Mouse (Mus musculus) heart, postnatal 0 days (tissue): ENCODE results near the gene Anapc7. TPM values are rescaled to one million over a fixed set of nuclear protein-coding genes. Genes with fewer than 3 reads are reported as not detected.

ENCODE experiments used
- ATAC-seq: fragments of 200-750 bp; cut with Nextera tagmentation; 2 replicates; pipeline ENCODE4 v1.8.0; 2017; ENCODE audit warnings: low read depth, moderate number of reproducible peaks, moderate library complexity; ENCODE audit not compliant: insufficient read depth
- DNase-seq: peaks from one replicate; pipeline ENCODE4 v3.0.0-alpha.2; 2016; ENCODE audit warnings: low spot score
- H3K27ac ChIP-seq: fragments of 300-500 bp; sonication (generic); 2 replicates; pipeline ENCODE4 v1.5.1; 2014; ENCODE audit warnings: low read depth, mild to moderate bottlenecking
- H3K27me3 ChIP-seq: fragments of 300-500 bp; sonication (generic); 2 replicates; pipeline ENCODE4 v1.6.1; 2014; ENCODE audit warnings: low read length, mixed read lengths; ENCODE audit not compliant: control insufficient read depth, insufficient read depth
- H3K36me3 ChIP-seq: fragments of 300-500 bp; sonication (generic); replicated peaks from 2 replicates; pipeline ENCODE4 v1.6.1; 2014; ENCODE audit warnings: low read length, mixed read lengths; ENCODE audit not compliant: control insufficient read depth, insufficient read depth
- H3K4me1 ChIP-seq: fragments of 300-500 bp; sonication (generic); 2 replicates; pipeline ENCODE4 v1.6.1; 2014; ENCODE audit warnings: antibody characterized with exemption; ENCODE audit not compliant: control insufficient read depth, insufficient read depth
- H3K4me2 ChIP-seq: fragments of 300-500 bp; sonication (generic); 2 replicates; pipeline ENCODE4 v1.6.1; 2014; ENCODE audit warnings: low read depth, mild to moderate bottlenecking, low read length, moderate library complexity
- H3K4me3 ChIP-seq: fragments of 300-500 bp; sonication (generic); 2 replicates; pipeline ENCODE4 v1.5.1; 2014; ENCODE audit warnings: low read depth, low read length
- H3K9ac ChIP-seq: fragments of 300-500 bp; sonication (generic); replicated peaks from 2 replicates; pipeline ENCODE4 v1.6.1; 2014; ENCODE audit warnings: low read depth, low read length, mixed read lengths
- H3K9me3 ChIP-seq: fragments of 300-500 bp; sonication (generic); replicated peaks from 2 replicates; pipeline ENCODE4 v1.6.1; 2016; ENCODE audit warnings: low read length; ENCODE audit not compliant: control insufficient read depth
- CTCF ChIP-seq: IDR thresholded peaks from 2 replicates; pipeline ENCODE4 v1.5.1; 2016; ENCODE audit warnings: antibody characterized with exemption, control low read depth, low read depth
- EP300 ChIP-seq: IDR thresholded peaks from 2 replicates; pipeline ENCODE4 v1.6.1; 2016; ENCODE audit warnings: antibody characterized with exemption, low read depth
- WGBS: fragments of 180-500 bp; shearing (Covaris S2); extraction: QIAGEN DNeasy Blood & Tissue Kit; methylation state at CpG from one replicate; pipeline ENCODE4 v1.1.7; 2014; 5-methylcytosine and 5-hydroxymethylcytosine counted together
- polyA plus RNA-seq: library from polyadenylated mRNA; unstranded; fragments of >200 nt; fragmentation: Nextera tagmentation; extraction: Ambion mirVana; gene quantifications from 2 replicates; pipeline ENCODE4 v1.2.1, GENCODE M21; 2015
- total RNA-seq: library from RNA; depleted of rRNA; stranded (reverse); fragments of >200 nt; gene quantifications from 2 replicates; pipeline ENCODE4 v1.2.3, GENCODE M21; 2014; ENCODE audit warnings: low replicate concordance

Gene Anapc7
- total and polyA plus RNA-seq, 2 experiments from 2014 or later, result 30.1 to 36.9 TPM

GRCm38 (mm10) chr5:122392227-122393004 is 29.1 kb upstream of the Anapc7 start:
- no peaks in the 10 kb centered on the region for H3K27me3 ChIP-seq
- no peak for DNase-seq
- peak overlapping the region; percentile 90 for H3K4me3 ChIP-seq
- peak overlapping the region; percentile 86 for H3K27ac ChIP-seq
- no peak for TF ChIP-seq EP300
- TF ChIP-seq CTCF, result no peak
- no peaks in the 10 kb centered on the region for H3K9me3 ChIP-seq
- peak; percentile 32; the same call in 1 of the 2 replicates for ATAC-seq
- peak overlapping the region; percentile 89 for H3K9ac ChIP-seq
- H3K4me1 ChIP-seq, result peaks cover 7% of the 10 kb centered on the region; the same call in 1 of the 2 replicates
- peaks cover 8% of the 10 kb centered on the region; the same call in 1 of the 2 replicates for H3K36me3 ChIP-seq
- WGBS, result 6% methylated on average over 19 of the region's 19 CpGs
- peak overlapping the region; percentile 66 for H3K4me2 ChIP-seq

DNA sequence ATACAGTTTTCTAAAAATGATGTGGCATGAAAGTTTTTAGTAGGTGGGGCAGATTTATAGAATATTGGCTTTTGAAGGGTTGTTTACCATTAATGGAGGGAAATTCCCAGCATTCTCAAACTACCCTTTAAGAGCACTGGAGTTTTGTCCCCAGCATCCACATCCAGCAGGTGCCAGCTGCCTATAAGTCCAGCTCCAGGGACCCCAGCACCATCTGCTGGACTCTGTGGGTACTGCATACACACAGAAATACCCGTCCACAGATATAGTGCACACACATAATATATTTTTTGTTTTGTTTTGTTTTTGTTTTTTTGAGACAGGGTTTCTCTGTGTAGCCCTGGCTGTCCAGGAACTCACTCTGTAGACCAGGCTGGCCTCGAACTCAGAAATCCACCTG is 27.6 kb upstream of the Anapc7 start:
- no peaks in the 10 kb centered on the region for H3K9me3 ChIP-seq
- H3K36me3 ChIP-seq, result peaks cover 8% of the 10 kb centered on the region; the same call in 1 of the 2 replicates
- DNase-seq, result peak; percentile 55
- no peaks in the 10 kb centered on the region for H3K27me3 ChIP-seq
- no peak overlapping the region for H3K4me3 ChIP-seq
- H3K9ac ChIP-seq, result no peak overlapping the region
- 69% methylated on average over 2 of the region's 2 CpGs for WGBS
- H3K4me2 ChIP-seq, result no peak overlapping the region
- no peak; the same call in 1 of the 2 replicates for ATAC-seq
- H3K27ac ChIP-seq, result no peak overlapping the region
- no peak for TF ChIP-seq EP300
- peak; percentile 76 for TF ChIP-seq CTCF
- H3K4me1 ChIP-seq, result peaks cover 15% of the 10 kb centered on the region; the same call in 1 of the 2 replicates

DNA sequence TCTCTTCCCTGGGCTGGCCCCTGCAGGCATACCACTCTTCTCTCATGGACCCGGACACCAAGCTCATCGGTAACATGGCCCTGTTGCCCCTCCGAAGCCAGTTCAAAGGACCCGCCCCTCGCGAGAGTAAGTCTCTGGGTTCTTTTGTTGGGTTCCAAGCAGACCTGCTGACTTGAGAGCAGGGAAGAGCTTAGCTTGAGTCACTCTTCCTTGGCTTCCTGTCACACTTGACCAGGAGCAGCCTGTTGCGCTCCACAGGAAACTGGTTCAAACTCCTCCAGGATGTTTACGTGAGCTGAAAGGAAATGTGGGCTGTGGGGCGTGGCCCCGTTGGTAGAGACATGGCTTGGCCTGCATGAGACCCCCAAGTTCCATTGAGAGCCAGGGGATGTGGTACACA is 24.7 kb upstream of the Anapc7 start:
- Histone ChIP-seq H3K27ac (peak overlapping the region; percentile 82), H3K4me2 (0 out of 2 replicates have a peak overlapping the region, but pooled peaks have one; percentile 2), H3K9me3 (no peaks in the 10 kb centered on the region), H3K4me3 (no peak overlapping the region), H3K9ac (no peak overlapping the region), H3K4me1 (peaks cover 31% of the 10 kb centered on the region), H3K36me3 (peaks cover 8% of the 10 kb centered on the region; the same call in 1 of the 2 replicates), H3K27me3 (no peaks in the 10 kb centered on the region)
- TF ChIP-seq CTCF, result no peak
- TF ChIP-seq EP300, result peak; percentile 95
- WGBS, result 72% methylated on average over 10 of the region's 10 CpGs
- peak; percentile 37 for ATAC-seq
- peak; percentile 41 for DNase-seq

GRCm38 (mm10) chr5:122397495-122397894 is 24.0 kb upstream of the Anapc7 start:
- H3K36me3 ChIP-seq, result peaks cover 14% of the 10 kb centered on the region; the same call in 1 of the 2 replicates
- no peak for TF ChIP-seq CTCF
- no peak for TF ChIP-seq EP300
- peak overlapping the region; percentile 73 for H3K27ac ChIP-seq
- no peak overlapping the region for H3K4me2 ChIP-seq
- ATAC-seq (no peak), DNase-seq (no peak)
- 84% methylated on average over 8 of the region's 8 CpGs for WGBS
- H3K4me3 ChIP-seq, result no peak overlapping the region
- no peak overlapping the region for H3K9ac ChIP-seq
- no peaks in the 10 kb centered on the region for H3K9me3 ChIP-seq
- peaks cover 34% of the 10 kb centered on the region for H3K4me1 ChIP-seq
- H3K27me3 ChIP-seq, result no peaks in the 10 kb centered on the region

GRCm38 (mm10) chr5:122399871-122400270 is 21.6 kb upstream of the Anapc7 start:
- Histone ChIP-seq H3K4me1 (peaks cover 31% of the 10 kb centered on the region), H3K27me3 (no peaks in the 10 kb centered on the region), H3K9me3 (no peaks in the 10 kb centered on the region), H3K36me3 (peaks cover 37% of the 10 kb centered on the region), H3K4me2 (no peak overlapping the region), H3K4me3 (no peak overlapping the region), H3K9ac (0 out of 2 replicates have a peak overlapping the region, but pooled peaks have one; percentile 1), H3K27ac (0 out of 2 replicates have a peak overlapping the region, but pooled peaks have one; percentile 52)
- WGBS, result 83% methylated on average over 8 of the region's 8 CpGs
- no peak for TF ChIP-seq EP300
- no peak for TF ChIP-seq CTCF
- ATAC-seq (no peak), DNase-seq (no peak)
